Mouse (Mus musculus) neural tube, embryonic 12.5 days (tissue): ENCODE results near the gene Igsf21. TPM values are rescaled to one million over a fixed set of nuclear protein-coding genes. Genes with fewer than 3 reads are reported as not detected.

Experiments used
- ATAC-seq: fragments of 200-750 bp; cut with Nextera tagmentation; 2 replicates; pipeline ENCODE4 v1.8.0; 2017; ENCODE audit warnings: low read depth, mild to moderate bottlenecking, moderate TSS enrichment, moderate library complexity; ENCODE audit not compliant: low FRiP score
- H3K27ac ChIP-seq: fragments of 300-500 bp; sonication (generic); 2 replicates; pipeline ENCODE4 v1.5.1; 2016
- H3K27me3 ChIP-seq: fragments of 300-500 bp; sonication (generic); replicated peaks from 2 replicates; pipeline ENCODE4 v1.6.1; 2016; ENCODE audit warnings: mild to moderate bottlenecking
- H3K36me3 ChIP-seq: fragments of 300-500 bp; sonication (generic); 2 replicates; pipeline ENCODE4 v1.6.1; 2016; ENCODE audit warnings: mild to moderate bottlenecking
- H3K4me1 ChIP-seq: fragments of 300-500 bp; sonication (generic); 2 replicates; pipeline ENCODE4 v1.6.1; 2016
- H3K4me2 ChIP-seq: fragments of 300-500 bp; sonication (generic); replicated peaks from 2 replicates; pipeline ENCODE4 v1.6.1; 2016; ENCODE audit warnings: mild to moderate bottlenecking
- H3K4me3 ChIP-seq: fragments of 300-500 bp; sonication (generic); 2 replicates; pipeline ENCODE4 v1.5.1; 2016
- H3K9ac ChIP-seq: fragments of 300-500 bp; sonication (generic); 2 replicates; pipeline ENCODE4 v1.6.1; 2016; ENCODE audit warnings: mild to moderate bottlenecking
- H3K9me3 ChIP-seq: fragments of 300-500 bp; sonication (generic); 2 replicates; pipeline ENCODE4 v1.6.1; 2016; ENCODE audit warnings: mild to moderate bottlenecking
- WGBS: fragments of 180-500 bp; shearing (Covaris S2); methylation state at CpG from one replicate; pipeline ENCODE4 v1.1.7; 2016; 5-methylcytosine and 5-hydroxymethylcytosine counted together
- polyA plus RNA-seq: library from polyadenylated mRNA; unstranded; fragments of >200 nt; fragmentation: Nextera tagmentation; extraction: Ambion mirVana; gene quantifications from 2 replicates; pipeline ENCODE4 v1.2.1, GENCODE M21; 2016

Gene Igsf21
- polyA plus RNA-seq, 1 experiment from 2014 or later: 25.5 TPM

DNA sequence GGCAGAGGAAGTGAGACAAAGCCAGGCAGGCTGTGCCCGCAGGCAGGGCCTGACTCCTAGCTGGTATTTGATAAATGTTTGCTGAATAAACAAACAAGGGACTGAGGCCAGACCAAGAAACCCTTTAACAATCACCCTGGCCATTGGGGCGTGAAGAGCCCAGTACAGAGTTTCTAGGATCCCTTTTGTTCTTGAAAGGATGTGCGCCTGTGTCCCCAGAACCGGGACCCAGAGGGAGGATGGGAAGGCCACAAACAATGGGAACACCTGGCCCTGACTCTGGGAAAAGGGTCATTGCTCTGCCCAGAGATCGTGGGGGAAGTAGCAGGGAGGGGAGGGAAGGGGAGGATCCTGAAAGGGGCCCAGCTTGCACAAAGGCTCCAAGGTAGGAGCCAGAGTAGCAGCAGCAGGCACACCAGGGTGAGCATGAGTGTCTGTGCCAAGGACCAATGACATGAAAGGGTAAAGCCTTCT lies 269.2 kb downstream of the Igsf21 start:
- Histone ChIP-seq H3K27ac (no peak overlapping the region; the same call in 1 of the 2 replicates), H3K4me3 (no peak overlapping the region), H3K4me1 (peaks cover 21% of the 10 kb centered on the region), H3K27me3 (no peaks in the 10 kb centered on the region), H3K9me3 (no peaks in the 10 kb centered on the region), H3K9ac (no peak overlapping the region), H3K4me2 (no peak overlapping the region), H3K36me3 (no peaks in the 10 kb centered on the region)
- peak; percentile 29; the same call in 1 of the 2 replicates for ATAC-seq
- WGBS: 5% methylated on average over 5 of the region's 5 CpGs
